Comparison of ENCODE assay signal across 26 mouse cellular contexts in genomic region chr3:17461365-17461764, GRCm38 (mm10).
DNase-seq lines count a peak whose midpoint lies in the region; ATAC-seq and TF ChIP-seq lines count a peak whose summit lies in the region.
"Had no signal": no experiment of that assay in that cellular context is flagged by ENCODE, and none has a peak within 500 bp of the region (broad histone marks: within the 10 kb centered on the region; RNA-seq: fewer than 3 reads in every experiment).

No protein-coding gene starts in this region.

- no peaks in the 10 kb centered on the region for H3K9me3 ChIP-seq in kidney, postnatal 0 days (replicated peaks; ENCODE audit: low read length)
- H3K9me3 ChIP-seq in intestine, postnatal 0 days (ENCODE audit: control insufficient read depth): no peaks in the 10 kb centered on the region
- H3K9me3 ChIP-seq: embryonic facial prominence, embryonic 13.5 days; forebrain, embryonic 12.5 days; heart, embryonic 15.5 days; hindbrain, embryonic 15.5 days; limb, embryonic 10.5 days; liver, embryonic 15.5 days; lung, embryonic 15.5 days; neural tube, embryonic 12.5 days had no signal

- peak; percentile 71; the same call in 1 of the 2 replicates for ATAC-seq in kidney, postnatal 0 days (replicated peaks; ENCODE audit: low FRiP score, low read depth)
- peak; percentile 63; the same call in 1 of the 2 replicates for ATAC-seq in intestine, postnatal 0 days
- ATAC-seq: Patski had no signal

- no peak for TF ChIP-seq CTCF in kidney, postnatal 0 days (IDR thresholded peaks at IDR 0.05; ENCODE audit: low read depth)
- TF ChIP-seq CTCF in intestine, postnatal 0 days (IDR thresholded peaks at IDR 0.05; ENCODE audit: low read depth): no peak

- 86% methylated on average over 4 of the region's 4 CpGs for WGBS in kidney, postnatal 0 days
- 82% methylated on average over 4 of the region's 4 CpGs for WGBS in intestine, postnatal 0 days

- no peaks in the 10 kb centered on the region for H3K27me3 ChIP-seq in kidney, postnatal 0 days (ENCODE audit: insufficient read depth, low read length)
- H3K27me3 ChIP-seq in intestine, postnatal 0 days (replicated peaks; ENCODE audit: control insufficient read depth, insufficient read depth, low read length): no peaks in the 10 kb centered on the region
- H3K27me3 ChIP-seq: embryonic facial prominence, embryonic 13.5 days; forebrain, embryonic 12.5 days; heart, embryonic 15.5 days; hindbrain, embryonic 15.5 days; liver, embryonic 15.5 days; lung, embryonic 15.5 days; neural tube, embryonic 12.5 days; Patski had no signal

- H3K4me3 ChIP-seq in kidney, postnatal 0 days (replicated peaks; ENCODE audit: low read depth, low read length): no peak overlapping the region
- no peak overlapping the region for H3K4me3 ChIP-seq in intestine, postnatal 0 days (ENCODE audit: low read depth, low read length)
- H3K4me3 ChIP-seq: embryonic facial prominence, embryonic 13.5 days; erythroblast, embryonic 14.5 days; forebrain, embryonic 12.5 days; gastrocnemius, adult 2 months; heart, embryonic 15.5 days; hindbrain, embryonic 15.5 days; limb, embryonic 10.5 days; liver, embryonic 15.5 days; lung, embryonic 15.5 days; neural tube, embryonic 12.5 days had no signal

- no peak overlapping the region for H3K27ac ChIP-seq in kidney, postnatal 0 days
- H3K27ac ChIP-seq in intestine, postnatal 0 days (ENCODE audit: low read depth, low read length): no peak overlapping the region
- H3K27ac ChIP-seq: embryonic facial prominence, embryonic 13.5 days; forebrain, embryonic 12.5 days; gastrocnemius, adult 2 months; heart, embryonic 15.5 days; hindbrain, embryonic 15.5 days; limb, embryonic 10.5 days; liver, embryonic 15.5 days; lung, embryonic 15.5 days; neural tube, embryonic 12.5 days; stomach, postnatal 0 days had no signal

- no peaks in the 10 kb centered on the region for H3K36me3 ChIP-seq in kidney, postnatal 0 days (ENCODE audit: insufficient read depth, low read length)
- H3K36me3 ChIP-seq in intestine, postnatal 0 days (ENCODE audit: control insufficient read depth, insufficient read depth): no peaks in the 10 kb centered on the region
- H3K36me3 ChIP-seq: embryonic facial prominence, embryonic 13.5 days; forebrain, embryonic 12.5 days; heart, embryonic 15.5 days; hindbrain, embryonic 15.5 days; limb, embryonic 10.5 days; liver, embryonic 15.5 days; lung, embryonic 15.5 days; neural tube, embryonic 12.5 days had no signal

- DNase-seq in adrenal gland, adult 8-10 months: peak; percentile 1
- DNase-seq in adrenal gland, postnatal 4 days (ENCODE audit: low spot score in 2 of 2): no peak
- DNase-seq in kidney, postnatal 0 days (ENCODE audit: low spot score): no peak
- DNase-seq in kidney, adult 11 months: no peak
- DNase-seq in adrenal gland, postnatal 10 days: peak; percentile 2
- DNase-seq in layer of hippocampus, adult 9-10 months (ENCODE audit: low spot score): no peak
- DNase-seq: cerebellum, adult 2 months; cerebellum, postnatal 25 days; embryo, embryonic 11 days; gastrocnemius, adult 2 months; heart, postnatal 36 days; liver; lung, postnatal 4 days; right cerebral cortex, postnatal 14 days had no signal

- H3K9ac ChIP-seq in kidney, postnatal 0 days (ENCODE audit: low read depth, low read length): no peak overlapping the region
- no peak overlapping the region for H3K9ac ChIP-seq in intestine, postnatal 0 days (ENCODE audit: low read depth, low read length)
- H3K9ac ChIP-seq: embryonic facial prominence, embryonic 13.5 days; forebrain, embryonic 12.5 days; heart, embryonic 15.5 days; hindbrain, embryonic 15.5 days; liver, embryonic 15.5 days; lung, embryonic 15.5 days; neural tube, embryonic 12.5 days had no signal

- no peak overlapping the region for H3K4me2 ChIP-seq in kidney, postnatal 0 days (ENCODE audit: low read length)
- H3K4me2 ChIP-seq in intestine, postnatal 0 days (replicated peaks; ENCODE audit: low read depth): no peak overlapping the region
- H3K4me2 ChIP-seq: embryonic facial prominence, embryonic 13.5 days; forebrain, embryonic 12.5 days; heart, embryonic 15.5 days; hindbrain, embryonic 15.5 days; liver, embryonic 15.5 days; lung, embryonic 15.5 days; neural tube, embryonic 12.5 days had no signal

- H3K4me1 ChIP-seq in kidney, postnatal 0 days (replicated peaks; ENCODE audit: insufficient read depth, low read length): no peaks in the 10 kb centered on the region
- H3K4me1 ChIP-seq in intestine, postnatal 0 days (replicated peaks; ENCODE audit: control insufficient read depth, insufficient read depth, low read length): no peaks in the 10 kb centered on the region
- H3K4me1 ChIP-seq: embryonic facial prominence, embryonic 13.5 days; forebrain, embryonic 12.5 days; heart, embryonic 15.5 days; hindbrain, embryonic 15.5 days; limb, embryonic 10.5 days; liver, embryonic 15.5 days; lung, embryonic 15.5 days; neural tube, embryonic 12.5 days had no signal

Comparison
In these comparisons a context has a peak if more than half of its experiments do, and no peak if none do; other contexts are left out.
1. DNase-seq: peak in adrenal gland, adult 8-10 months (single experiment) and adrenal gland, postnatal 10 days (single experiment); none in adrenal gland, postnatal 4 days (0 of 2), kidney, postnatal 0 days (single experiment), kidney, adult 11 months (single experiment) and layer of hippocampus, adult 9-10 months (single experiment).